Mouse (Mus musculus): ENCODE data around the gene Kcmf1.
A peak's percentile ranks its signal among the peaks of the same experiment; 100 is the strongest.
"Not testable (repeated sequence)": the region's sequence is repeated elsewhere in the genome, so short reads cannot be mapped to it uniquely, and the experiment has no call there.

Kcmf1 gene

DNA sequence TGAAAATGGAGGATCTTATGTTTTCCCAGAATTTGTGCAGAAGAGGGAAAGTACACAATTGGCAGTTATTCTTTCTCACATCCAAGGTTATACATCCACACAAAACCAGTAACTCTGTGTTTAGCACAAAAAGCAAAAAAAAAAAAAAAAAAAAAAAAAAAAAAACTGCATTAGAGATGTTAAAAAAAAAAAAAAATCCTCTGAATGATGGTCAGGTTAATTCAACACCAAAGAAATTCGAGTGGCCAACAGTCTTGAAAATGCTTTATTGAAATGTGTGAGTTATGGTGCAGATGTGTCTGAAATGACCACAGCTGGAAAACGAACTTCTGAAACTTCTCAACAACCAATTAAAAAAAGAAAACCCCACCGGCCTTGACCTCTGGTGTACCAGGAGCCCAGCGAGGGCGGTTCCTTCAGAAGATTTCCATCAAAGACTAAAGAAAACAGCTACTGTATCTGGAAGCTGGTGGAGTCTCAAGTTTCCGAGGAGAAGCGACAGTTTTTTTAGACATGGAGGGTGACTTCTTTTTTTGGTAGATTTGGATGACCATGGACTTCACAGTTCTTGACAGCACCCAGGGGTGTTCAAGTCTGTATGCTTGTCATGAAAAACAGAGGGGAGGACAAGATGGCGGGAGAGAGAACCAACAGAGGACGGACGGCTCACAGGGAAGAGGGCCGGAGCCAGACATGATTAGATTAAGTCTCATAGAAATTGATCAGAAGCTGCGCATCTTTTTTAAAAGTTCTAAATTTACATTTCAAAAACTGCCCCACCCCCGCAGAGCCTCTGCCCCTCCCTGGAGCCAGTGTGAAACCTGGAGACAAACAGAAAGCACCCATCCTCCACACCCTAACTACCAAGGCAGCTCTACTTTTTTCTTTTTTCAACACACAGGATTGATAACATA lies 58.7 kb downstream of the Kcmf1 start:
- DNase-seq (ENCODE audit: low read depth) = no peak

DNA sequence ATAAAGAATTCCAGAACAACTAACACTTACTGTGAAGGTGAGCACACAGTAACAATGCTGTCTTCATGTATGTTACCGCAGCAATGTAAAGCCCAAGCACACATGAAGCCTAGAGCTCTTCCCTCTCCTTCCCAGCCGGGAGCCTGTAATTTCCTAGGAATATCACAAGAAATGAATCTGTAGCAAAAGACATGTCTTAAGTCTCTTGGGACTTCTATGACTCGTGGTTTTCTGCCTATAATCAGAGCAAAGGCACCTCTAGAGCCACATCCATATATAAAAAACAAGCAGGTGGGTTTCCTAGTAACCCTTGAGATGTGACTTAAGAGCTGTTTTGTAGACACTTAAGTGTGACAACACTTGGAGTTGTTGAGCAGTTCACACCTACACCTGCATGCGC lies 62.0 kb downstream of the Kcmf1 start:
- DNase-seq (ENCODE audit: low read depth) = no peak

GRCm38 (mm10) chr6:72834518-72834917 lies 65.3 kb downstream of the Kcmf1 start:
- DNase-seq (ENCODE audit: low read depth) = no peak

- DNase-seq (ENCODE audit: low read depth) = peak; percentile 31
These were observed 67.9 kb downstream of the Kcmf1 start for GRCm38 (mm10) chr6:72831858-72832257.

- peak; percentile 55 for DNase-seq (ENCODE audit: low read depth)
These were observed 68.5 kb downstream of the Kcmf1 start for GRCm38 (mm10) chr6:72831276-72831675.

GRCm38 (mm10) chr6:72828857-72829256 lies 70.9 kb downstream of the Kcmf1 start:
- DNase-seq (ENCODE audit: low read depth) = peak; percentile 55

- not testable (repeated sequence) for DNase-seq (ENCODE audit: low read depth)
These were observed 71.7 kb downstream of the Kcmf1 start for GRCm38 (mm10) chr6:72828037-72828436.

- no peak for DNase-seq (ENCODE audit: low read depth)
These were observed 74.0 kb downstream of the Kcmf1 start for GRCm38 (mm10) chr6:72825762-72826161.

DNA sequence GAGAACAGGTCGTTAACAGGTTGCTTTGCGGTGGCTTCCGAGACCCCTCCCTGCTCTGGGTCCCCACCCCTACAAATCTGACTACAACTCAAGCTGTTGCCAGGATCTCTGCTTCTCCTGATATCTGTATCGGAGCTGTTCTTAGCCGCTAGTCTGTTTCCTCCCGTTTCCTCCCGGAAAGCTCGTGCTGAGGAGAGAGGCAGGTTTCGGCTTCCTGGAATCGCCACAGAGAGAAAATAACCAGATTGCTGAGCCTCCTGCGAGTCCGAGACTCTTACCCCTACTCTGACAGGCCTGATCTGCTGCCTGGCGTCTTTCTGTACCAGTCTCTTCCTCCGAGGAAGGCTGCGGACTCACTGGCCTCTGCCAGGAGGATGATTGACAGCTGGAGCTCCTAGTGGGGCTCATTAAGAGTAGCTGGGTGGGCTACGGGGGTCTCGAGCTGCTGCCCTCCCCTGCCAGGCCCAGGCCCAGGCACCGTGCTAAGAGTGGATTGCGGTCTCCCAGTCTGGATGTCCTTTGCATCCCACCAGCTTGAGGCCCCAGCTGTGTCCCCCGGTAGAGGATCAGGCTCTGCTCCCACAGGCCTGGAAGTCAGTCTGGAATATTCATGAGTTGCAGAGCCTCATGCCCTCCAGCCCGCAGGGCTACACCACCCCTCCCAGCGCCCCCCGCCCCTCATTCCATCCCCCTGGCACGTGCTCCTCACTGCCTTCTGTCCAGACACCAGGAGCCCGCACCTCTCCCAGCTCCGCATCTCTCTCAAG lies 74.6 kb downstream of the Kcmf1 start:
- DNase-seq (ENCODE audit: low read depth) = no peak

GRCm38 (mm10) chr6:72813456-72813855 lies 86.3 kb downstream of the Kcmf1 start:
- DNase-seq (ENCODE audit: low read depth) = no peak

GRCm38 (mm10) chr6:72810248-72810647 lies 89.5 kb downstream of the Kcmf1 start:
- peak; percentile 64 for DNase-seq (ENCODE audit: low read depth)

GRCm38 (mm10) chr6:72809522-72810149 lies 90.1 kb downstream of the Kcmf1 start:
- peak; percentile 5 for DNase-seq (ENCODE audit: low read depth)

GRCm38 (mm10) chr6:72808342-72808741 lies 91.4 kb downstream of the Kcmf1 start:
- no peak for DNase-seq (ENCODE audit: low read depth)

GRCm38 (mm10) chr6:72803669-72804068 lies 96.1 kb downstream of the Kcmf1 start:
- DNase-seq (ENCODE audit: low read depth) = peak; percentile 8

DNA sequence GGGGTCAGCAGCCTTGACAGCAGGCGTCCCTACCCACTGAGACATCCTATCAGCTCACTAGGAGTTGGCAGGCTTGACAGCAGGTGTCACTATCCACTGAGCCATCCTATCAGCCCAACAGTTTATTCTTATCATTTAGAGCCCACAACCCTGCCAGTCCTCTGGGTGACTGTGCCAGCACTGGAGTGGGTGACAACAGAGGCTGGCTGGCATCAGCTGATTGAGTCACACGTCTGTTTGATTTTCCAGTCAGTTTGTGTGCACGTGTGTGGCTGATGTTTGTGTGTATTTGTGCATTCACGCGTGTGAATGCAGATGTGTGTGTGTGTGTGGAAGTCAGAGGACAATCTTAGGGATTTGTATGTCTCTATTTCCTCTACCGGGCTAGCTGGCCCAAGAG lies 97.7 kb downstream of the Kcmf1 start:
- DNase-seq (ENCODE audit: low read depth) = no peak

DNA sequence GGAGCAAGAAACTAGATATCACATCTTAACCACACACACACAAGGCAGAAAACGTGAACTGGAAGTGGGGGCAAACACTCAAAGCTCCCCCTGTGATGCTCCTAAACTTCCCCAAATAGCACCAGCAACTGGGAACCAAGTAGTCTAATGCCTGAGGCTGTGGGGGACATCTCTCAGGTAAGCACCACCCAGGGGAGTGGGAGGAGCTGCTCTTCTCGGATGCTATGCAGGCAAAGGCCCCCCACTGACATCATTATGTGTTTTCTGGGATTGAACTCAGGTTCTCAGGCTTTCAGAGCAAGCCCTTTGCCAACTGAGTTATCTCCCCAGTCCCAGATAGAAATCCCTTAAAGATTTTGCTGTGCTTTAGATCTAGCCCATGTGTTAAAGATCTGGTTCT lies 99.1 kb downstream of the Kcmf1 start:
- DNase-seq (ENCODE audit: low read depth) = no peak

- peak; percentile 6 for DNase-seq (ENCODE audit: low read depth)
These were observed 102.0 kb downstream of the Kcmf1 start for GRCm38 (mm10) chr6:72797763-72798162.

GRCm38 (mm10) chr6:72795444-72795843 lies 104.3 kb downstream of the Kcmf1 start:
- no peak for DNase-seq (ENCODE audit: low read depth)

- no peak for DNase-seq (ENCODE audit: low read depth)
These were observed 104.9 kb downstream of the Kcmf1 start for GRCm38 (mm10) chr6:72794870-72795269.

DNA sequence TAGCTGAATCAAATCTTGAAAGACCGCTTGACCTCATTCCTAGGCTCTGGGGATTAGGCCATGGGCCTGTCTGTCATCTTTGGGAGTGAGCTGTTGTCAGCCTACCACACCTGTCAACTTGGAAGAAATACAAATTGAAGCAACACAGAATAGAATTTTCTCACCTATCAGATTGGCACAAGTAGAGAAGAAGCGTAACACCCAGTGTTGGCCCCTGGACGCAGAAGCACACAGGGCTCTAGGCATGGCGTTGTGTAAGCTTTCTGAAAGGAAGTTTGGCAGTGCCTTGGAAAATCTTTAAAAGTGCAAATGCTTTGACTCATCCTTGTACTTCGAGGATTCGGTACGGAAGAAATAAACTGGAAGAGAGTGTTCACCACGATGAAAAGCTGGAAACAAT lies 107.1 kb downstream of the Kcmf1 start:
- no peak for DNase-seq (ENCODE audit: low read depth)

Measured in 416B (cell line).